Mouse (Mus musculus) lung, embryonic 14.5 days (tissue): ENCODE results near the gene Atl2. TPM values are rescaled to one million over a fixed set of nuclear protein-coding genes. Genes with fewer than 3 reads are reported as not detected.

ENCODE experiments used
- ATAC-seq: fragments of 200-750 bp; cut with Nextera tagmentation; 2 replicates; pipeline ENCODE4 v1.8.0; 2017; ENCODE audit warnings: mild to moderate bottlenecking, moderate TSS enrichment, moderate library complexity; ENCODE audit not compliant: insufficient read depth
- DNase-seq: peaks from one replicate; pipeline ENCODE4 v3.0.0-alpha.2; 2015
- H3K27ac ChIP-seq: fragments of 300-500 bp; sonication (generic); 2 replicates; pipeline ENCODE4 v1.5.1; 2014; ENCODE audit warnings: low read depth, mild to moderate bottlenecking, moderate library complexity
- H3K27me3 ChIP-seq: fragments of 300-500 bp; sonication (generic); 2 replicates; pipeline ENCODE4 v1.6.1; 2014; ENCODE audit warnings: low read length, control low read depth; ENCODE audit not compliant: insufficient read depth
- H3K36me3 ChIP-seq: fragments of 300-500 bp; sonication (generic); 2 replicates; pipeline ENCODE4 v1.6.1; 2014; ENCODE audit warnings: control low read depth; ENCODE audit not compliant: insufficient read depth
- H3K4me1 ChIP-seq: fragments of 300-500 bp; sonication (generic); 2 replicates; pipeline ENCODE4 v1.6.1; 2014; ENCODE audit warnings: antibody characterized with exemption, control low read depth; ENCODE audit not compliant: insufficient read depth
- H3K4me2 ChIP-seq: fragments of 300-500 bp; sonication (generic); 2 replicates; pipeline ENCODE4 v1.6.1; 2014; ENCODE audit warnings: mild to moderate bottlenecking
- H3K4me3 ChIP-seq: fragments of 300-500 bp; sonication (generic); 2 replicates; pipeline ENCODE4 v1.5.1; 2014; ENCODE audit warnings: low read depth, low read length
- H3K9ac ChIP-seq: fragments of 300-500 bp; sonication (generic); 2 replicates; pipeline ENCODE4 v1.6.1; 2014
- H3K9me3 ChIP-seq: fragments of 300-500 bp; sonication (generic); 2 replicates; pipeline ENCODE4 v1.6.1; 2016; ENCODE audit warnings: low read depth, low read length, control low read depth
- CTCF ChIP-seq: IDR thresholded peaks from 2 replicates; pipeline ENCODE4 v1.5.1; 2016; ENCODE audit warnings: antibody characterized with exemption, low read depth
- WGBS: fragments of 180-500 bp; shearing (Covaris S2); extraction: QIAGEN DNeasy Blood & Tissue Kit; methylation state at CpG from one replicate; pipeline ENCODE4 v1.1.7; 2014; 5-methylcytosine and 5-hydroxymethylcytosine counted together
- polyA plus RNA-seq: library from polyadenylated mRNA; unstranded; fragments of >200 nt; fragmentation: Nextera tagmentation; extraction: Ambion mirVana; gene quantifications from 2 replicates; pipeline ENCODE4 v1.2.1, GENCODE M21; 2014

Atl2 gene
- polyA plus RNA-seq, 1 experiment from 2014 or later = 38.4 TPM

- Histone ChIP-seq H3K4me2 (no peak overlapping the region), H3K9ac (no peak overlapping the region), H3K4me3 (no peak overlapping the region), H3K36me3 (no peaks in the 10 kb centered on the region), H3K27ac (no peak overlapping the region), H3K27me3 (no peaks in the 10 kb centered on the region), H3K9me3 (no peaks in the 10 kb centered on the region), H3K4me1 (no peaks in the 10 kb centered on the region)
- no peak for ATAC-seq
- TF ChIP-seq CTCF = no peak
- WGBS = 49% methylated on average over 2 of the region's 2 CpGs
- DNase-seq = no peak
Measured at GRCm38 (mm10) chr17:79912174-79912573, 16.3 kb upstream of the Atl2 start.

- Histone ChIP-seq H3K27ac (no peak overlapping the region), H3K4me1 (no peaks in the 10 kb centered on the region), H3K4me3 (no peak overlapping the region), H3K36me3 (no peaks in the 10 kb centered on the region), H3K9ac (no peak overlapping the region), H3K9me3 (no peaks in the 10 kb centered on the region), H3K4me2 (no peak overlapping the region), H3K27me3 (no peaks in the 10 kb centered on the region)
- WGBS = 67% methylated on average over 3 of the region's 3 CpGs
- ATAC-seq (no peak), DNase-seq (no peak)
- TF ChIP-seq CTCF = no peak
Measured at GRCm38 (mm10) chr17:79911718-79912117, 15.8 kb upstream of the Atl2 start.

- no peak overlapping the region for H3K4me2 ChIP-seq
- no peak for DNase-seq
- H3K9ac ChIP-seq = no peak overlapping the region
- H3K27me3 ChIP-seq = no peaks in the 10 kb centered on the region
- no peak overlapping the region for H3K27ac ChIP-seq
- ATAC-seq = no peak
- H3K4me1 ChIP-seq = no peaks in the 10 kb centered on the region
- TF ChIP-seq CTCF = no peak
- no peaks in the 10 kb centered on the region for H3K36me3 ChIP-seq
- H3K9me3 ChIP-seq = no peaks in the 10 kb centered on the region
- H3K4me3 ChIP-seq = no peak overlapping the region
- WGBS = 62% methylated on average over 12 of the region's 12 CpGs
Measured at GRCm38 (mm10) chr17:79909571-79909970, 13.6 kb upstream of the Atl2 start.

GRCm38 (mm10) chr17:79907698-79908097 is 11.8 kb upstream of the Atl2 start:
- H3K27ac ChIP-seq = no peak overlapping the region
- H3K4me1 ChIP-seq = no peaks in the 10 kb centered on the region
- H3K36me3 ChIP-seq = no peaks in the 10 kb centered on the region
- DNase-seq (no peak), ATAC-seq (no peak)
- 67% methylated on average over 4 of the region's 4 CpGs for WGBS
- H3K27me3 ChIP-seq = no peaks in the 10 kb centered on the region
- no peak overlapping the region for H3K9ac ChIP-seq
- no peak overlapping the region for H3K4me3 ChIP-seq
- H3K4me2 ChIP-seq = no peak overlapping the region
- TF ChIP-seq CTCF = no peak
- H3K9me3 ChIP-seq = no peaks in the 10 kb centered on the region

GRCm38 (mm10) chr17:79906791-79907494 is 11.0 kb upstream of the Atl2 start:
- Histone ChIP-seq H3K9ac (no peak overlapping the region), H3K27ac (no peak overlapping the region), H3K9me3 (no peaks in the 10 kb centered on the region), H3K4me3 (no peak overlapping the region), H3K36me3 (no peaks in the 10 kb centered on the region), H3K4me1 (no peaks in the 10 kb centered on the region), H3K27me3 (no peaks in the 10 kb centered on the region), H3K4me2 (no peak overlapping the region)
- 76% methylated on average over 8 of the region's 8 CpGs for WGBS
- no peak for ATAC-seq
- no peak for TF ChIP-seq CTCF
- DNase-seq = no peak

- Histone ChIP-seq H3K9ac (no peak overlapping the region), H3K27ac (no peak overlapping the region), H3K9me3 (no peaks in the 10 kb centered on the region), H3K4me1 (no peaks in the 10 kb centered on the region), H3K4me2 (no peak overlapping the region), H3K27me3 (no peaks in the 10 kb centered on the region), H3K36me3 (no peaks in the 10 kb centered on the region), H3K4me3 (no peak overlapping the region)
- TF ChIP-seq CTCF = no peak
- 70% methylated on average over 4 of the region's 4 CpGs for WGBS
- ATAC-seq (no peak), DNase-seq (no peak)
Measured at GRCm38 (mm10) chr17:79904593-79904992, 8.7 kb upstream of the Atl2 start.

GRCm38 (mm10) chr17:79901207-79901606 is 5.3 kb upstream of the Atl2 start:
- ATAC-seq (no peak), DNase-seq (no peak)
- no peak overlapping the region for H3K4me3 ChIP-seq
- 51% methylated on average over 6 of the region's 6 CpGs for WGBS
- H3K4me1 ChIP-seq = no peaks in the 10 kb centered on the region
- H3K36me3 ChIP-seq = no peaks in the 10 kb centered on the region
- no peak for TF ChIP-seq CTCF
- 0 out of 2 replicates have a peak, but pooled peaks cover 6% of the 10 kb centered on the region for H3K27me3 ChIP-seq
- no peaks in the 10 kb centered on the region for H3K9me3 ChIP-seq
- H3K27ac ChIP-seq = no peak overlapping the region
- no peak overlapping the region for H3K9ac ChIP-seq
- H3K4me2 ChIP-seq = no peak overlapping the region
